Mouse (Mus musculus) CH12.LX (cell line): ENCODE measurements around the gene Spag5. TPM values are rescaled to one million over a fixed set of nuclear protein-coding genes. Genes with fewer than 3 reads are reported as not detected.

Experiments
- DNase-seq: peaks from one replicate; pipeline ENCODE4 v3.0.0-alpha.2; 2013; ENCODE audit errors: extremely low read depth
- H3K27ac ChIP-seq: 2 replicates; pipeline ENCODE4 v1.5.1; 2012; ENCODE audit warnings: low read depth, mild to moderate bottlenecking, control low read depth, moderate library complexity; ENCODE audit not compliant: insufficient read depth
- H3K27me3 ChIP-seq: replicated peaks from 2 replicates; pipeline ENCODE3; 2012; ENCODE audit warnings: inconsistent platforms
- H3K36me3 ChIP-seq, 2 experiments: replicated peaks in 1 of 2; 2 replicates each; pipeline versions ENCODE3 to v1.6.1; 2012; ENCODE audit warnings: inconsistent platforms in 1 of 2, low read length in 1 of 2, mild to moderate bottlenecking in 1 of 2, mixed read lengths in 1 of 2, moderate library complexity in 1 of 2; ENCODE audit not compliant: control insufficient read depth in 1 of 2, insufficient read depth in 1 of 2
- H3K4me1 ChIP-seq, 2 experiments: 2 replicates each; pipeline ENCODE4 v1.6.1; 2012; ENCODE audit warnings: inconsistent platforms in 1 of 2, moderate library complexity in 1 of 2; ENCODE audit not compliant: insufficient read depth in 2 of 2, control insufficient read depth in 1 of 2
- H3K4me2 ChIP-seq: 2 replicates; pipeline ENCODE4 v1.6.1; 2012; ENCODE audit warnings: low read depth, mild to moderate bottlenecking, control low read depth; ENCODE audit not compliant: poor library complexity, insufficient read depth, severe bottlenecking
- H3K4me3 ChIP-seq, 3 experiments: fragments of 150-350 bp in 1 of 3; sonication (generic) in 1 of 3; replicated peaks in 1 of 3; 2 replicates each; pipeline versions ENCODE3 to v1.5.1; 2011 to 2012; ENCODE audit warnings: low read depth in 2 of 3, low read length in 2 of 3, mild to moderate bottlenecking in 2 of 3, moderate library complexity in 2 of 3, control low read depth in 1 of 3, improper control_type of control experiment in 1 of 3, inconsistent platforms in 1 of 3, mixed read lengths in 1 of 3; ENCODE audit not compliant: poor library complexity in 1 of 3
- H3K79me2 ChIP-seq: replicated peaks from 2 replicates; pipeline ENCODE4 v1.6.1; 2012; ENCODE audit warnings: mild to moderate bottlenecking, moderate library complexity; ENCODE audit not compliant: control insufficient read depth, poor library complexity, insufficient read depth, severe bottlenecking; ENCODE audit errors: extremely low read depth
- H3K9ac ChIP-seq: 2 replicates; pipeline ENCODE4 v1.6.1; 2012; ENCODE audit warnings: low read depth, mild to moderate bottlenecking, control low read depth, moderate library complexity; ENCODE audit not compliant: insufficient read depth
- H3K9me3 ChIP-seq: replicated peaks from 2 replicates; pipeline ENCODE3; 2012; ENCODE audit warnings: low read length, inconsistent platforms, mixed read lengths
- CHD2 ChIP-seq: IDR thresholded peaks from 2 replicates; pipeline ENCODE4 v1.6.1; 2011; ENCODE audit warnings: low read length, improper control_type of control experiment
- ELF1 ChIP-seq: IDR thresholded peaks from 2 replicates; pipeline ENCODE4 v1.6.1; 2014; ENCODE audit warnings: low read depth, mild to moderate bottlenecking, inconsistent platforms, low read length, improper control_type of control experiment
- GABPA ChIP-seq: IDR thresholded peaks from 2 replicates; pipeline ENCODE4 v1.6.1; 2012; ENCODE audit warnings: low read depth, low read length, improper control_type of control experiment, inconsistent platforms; ENCODE audit not compliant: insufficient replicate concordance
- JUN ChIP-seq: IDR thresholded peaks from 2 replicates; pipeline ENCODE4 v1.6.1; 2011; ENCODE audit warnings: low read depth, mild to moderate bottlenecking, low read length, improper control_type of control experiment, moderate library complexity; ENCODE audit not compliant: insufficient read depth
- JUND ChIP-seq: conservative IDR thresholded peaks from 2 replicates; pipeline ENCODE4 v1.6.1; 2011; ENCODE audit warnings: low read depth, low read length, improper control_type of control experiment
- MAX ChIP-seq: IDR thresholded peaks from 2 replicates; pipeline ENCODE4 v1.6.1; 2011; ENCODE audit warnings: low read length, improper control_type of control experiment
- MAZ ChIP-seq: IDR thresholded peaks from 2 replicates; pipeline ENCODE4 v1.6.1; 2012; ENCODE audit warnings: low read depth, mild to moderate bottlenecking, inconsistent platforms, low read length, improper control_type of control experiment, moderate library complexity
- MEF2A ChIP-seq: IDR thresholded peaks from 2 replicates; pipeline ENCODE4 v1.6.1; 2014; ENCODE audit warnings: low read depth, mild to moderate bottlenecking, inconsistent platforms, low read length, improper control_type of control experiment, borderline replicate concordance
- PAX5 ChIP-seq: IDR thresholded peaks from 2 replicates; pipeline ENCODE4 v1.6.1; 2012; ENCODE audit warnings: low read length, inconsistent platforms, mixed read lengths
- POLR2A ChIP-seq: IDR thresholded peaks from 2 replicates; pipeline ENCODE4 v1.6.1; 2011; ENCODE audit warnings: low read depth, mild to moderate bottlenecking, improper control_type of control experiment, low read length
- RCOR1 ChIP-seq: conservative IDR thresholded peaks from 2 replicates; pipeline ENCODE4 v1.6.1; 2012; ENCODE audit warnings: low read depth, mild to moderate bottlenecking, inconsistent platforms, low read length, improper control_type of control experiment
- SIN3A ChIP-seq: IDR thresholded peaks from 2 replicates; pipeline ENCODE4 v1.6.1; 2012; ENCODE audit warnings: low read length, improper control_type of control experiment, inconsistent platforms
- TBP ChIP-seq: conservative IDR thresholded peaks from 2 replicates; pipeline ENCODE4 v1.6.1; 2011; ENCODE audit warnings: low read depth, low read length, improper control_type of control experiment
- TCF12 ChIP-seq: IDR thresholded peaks from 2 replicates; pipeline ENCODE4 v1.6.1; 2014; ENCODE audit warnings: low read depth, mild to moderate bottlenecking, inconsistent platforms, low read length, improper control_type of control experiment
- UBTF ChIP-seq: IDR thresholded peaks from 2 replicates; pipeline ENCODE4 v1.6.1; 2012; ENCODE audit warnings: low read depth, mild to moderate bottlenecking, inconsistent platforms, low read length, improper control_type of control experiment, moderate library complexity
- USF1 ChIP-seq: IDR thresholded peaks from 2 replicates; pipeline ENCODE4 v1.6.1; 2014; ENCODE audit warnings: low read depth, mild to moderate bottlenecking, inconsistent platforms, low read length, improper control_type of control experiment
- ZC3H11A ChIP-seq: IDR thresholded peaks from 2 replicates; pipeline ENCODE4 v1.6.1; 2012; ENCODE audit warnings: low read depth, mild to moderate bottlenecking, inconsistent platforms, low read length, improper control_type of control experiment
- ZKSCAN1 ChIP-seq: IDR thresholded peaks from 2 replicates; pipeline ENCODE4 v1.6.1; 2012; ENCODE audit warnings: low read depth, inconsistent platforms, low read length, improper control_type of control experiment, borderline replicate concordance
- dilution Hi-C: fragments of 300-500 bp; cut with MboI; formaldehyde crosslinking; loops from 2 replicates; pipeline ENCODE4 v1.14.3; 2020; ENCODE audit warnings: low sequenced_read_pairs; ENCODE audit not compliant: extremely low pct_unique_long_range_greater_than_20kb, extremely low pct_ligation_motif_present
- in situ Hi-C: fragments of 300-500 bp; cut with MboI; formaldehyde crosslinking; loops from 3 replicates; pipeline ENCODE4 v1.14.3; 2019; ENCODE audit warnings: low sequenced_read_pairs, low pct_ligation_motif_present, low pct_unique_long_range_greater_than_20kb, mixed read lengths
- polyA plus RNA-seq: library from polyadenylated mRNA; unstranded; fragments of >175 nt; gene quantifications from 2 replicates; pipeline ENCODE4 v1.2.1, GENCODE M21; 2012; ENCODE audit warnings: low read depth; ENCODE audit not compliant: insufficient read length
- total RNA-seq, 2 experiments: library from RNA; depleted of rRNA; stranded (reverse); fragments of 300-350 nt in 1 of 2; fragments of >200 nt in 1 of 2; gene quantifications; 2 replicates each; pipeline ENCODE4 v1.2.3; 2012 to 2014

Spag5 gene
- total and polyA plus RNA-seq, 3 experiments = 47.7 to 92.3 (median 57.0) TPM

- TF ChIP-seq MAZ (0 out of 2 replicates have a peak, but pooled peaks have one; percentile 47), USF1 (no peak), RCOR1 (0 out of 2 replicates have a peak, but pooled peaks have one; percentile 60), PAX5 (no peak), TCF12 (peak; percentile 77), UBTF (no peak), MEF2A (no peak; the same call in 1 of the 2 replicates)
- TF ChIP-seq, all 38 proteins: peak for 15
Measured at GRCm38 (mm10) chr11:78322860-78323259, 21.5 kb downstream of the Spag5 start, which contains the start of gene Aldoc (continued).

GRCm38 (mm10) chr11:78324000-78324785 is 22.9 kb downstream of the Spag5 start:
- no peak overlapping the region for H3K4me2 ChIP-seq
- dilution Hi-C loops = no loop called here
- H3K36me3 ChIP-seq = peaks cover 29 to 66% of the 10 kb centered on the region in 2 experiments
- peaks cover 8 to 29% of the 10 kb centered on the region in 2 experiments for H3K4me1 ChIP-seq
- H3K79me2 ChIP-seq = peaks cover 4% of the 10 kb centered on the region; the same call in 1 of the 2 replicates
- DNase-seq = no peak
- H3K9ac ChIP-seq = no peak overlapping the region
- no peaks in the 10 kb centered on the region for H3K27me3 ChIP-seq
- H3K9me3 ChIP-seq = no peaks in the 10 kb centered on the region
- in situ Hi-C loops = no loop called here
- TF ChIP-seq SIN3A = no peak
- no peak for TF ChIP-seq RCOR1
- no peak for TF ChIP-seq TBP
- no peak for TF ChIP-seq ZKSCAN1
- no peak for TF ChIP-seq JUND
- TF ChIP-seq CHD2 = no peak
- TF ChIP-seq ZC3H11A = no peak
- no peak for TF ChIP-seq POLR2A
- no peak for TF ChIP-seq TCF12
- no peak for TF ChIP-seq PAX5
- no peak for TF ChIP-seq JUN
- TF ChIP-seq, all 38 proteins: peak for 0
- no peak overlapping the region for H3K4me3 ChIP-seq
- no peak overlapping the region for H3K27ac ChIP-seq

- Histone ChIP-seq H3K9ac (no peak overlapping the region), H3K79me2 (peaks cover 8% of the 10 kb centered on the region; the same call in 1 of the 2 replicates), H3K9me3 (no peaks in the 10 kb centered on the region), H3K4me1 (peaks cover 8 to 35% of the 10 kb centered on the region in 2 experiments), H3K27me3 (no peaks in the 10 kb centered on the region), H3K4me3 (no peak overlapping the region), H3K27ac (no peak overlapping the region), H3K4me2 (no peak overlapping the region), H3K36me3 (peaks cover 22 to 60% of the 10 kb centered on the region in 2 experiments)
- no peak for DNase-seq
- dilution Hi-C loops = no loop called here
- in situ Hi-C loops = no loop called here
- no peak for TF ChIP-seq GABPA
- TF ChIP-seq ELF1 = no peak
- no peak for TF ChIP-seq MAX
- no peak for TF ChIP-seq TBP
- no peak for TF ChIP-seq SIN3A
- TF ChIP-seq ZKSCAN1 = no peak
- no peak for TF ChIP-seq ZC3H11A
Measured at GRCm38 (mm10) chr11:78324965-78325364, 23.6 kb downstream of the Spag5 start.
